Mouse (Mus musculus): ENCODE data around the gene Crabp1.

Gene Crabp1

GRCm38 (mm10) chr9:54764561-54765217, at the start of gene Crabp1:
Crabp1 (plus strand) TSS chr9:54764748.
- DNase-seq: no peak

- peak; percentile 39 to 73 for DNase-seq
Measured at GRCm38 (mm10) chr9:54715776-54716175, 48.8 kb upstream of the Crabp1 start.

- DNase-seq: no peak
Measured at GRCm38 (mm10) chr9:54717527-54717926, 47.0 kb upstream of the Crabp1 start.

GRCm38 (mm10) chr9:54722156-54722555, 42.4 kb upstream of the Crabp1 start:
- no peak for DNase-seq

GRCm38 (mm10) chr9:54722596-54722995, 42.0 kb upstream of the Crabp1 start:
- DNase-seq: no peak

- DNase-seq: no peak
Measured at GRCm38 (mm10) chr9:54726315-54726714, 38.2 kb upstream of the Crabp1 start.

GRCm38 (mm10) chr9:54732122-54732521, 32.4 kb upstream of the Crabp1 start:
- DNase-seq: no peak

- DNase-seq: peak; percentile 97 to 99
Measured at GRCm38 (mm10) chr9:54733921-54734638, 30.5 kb upstream of the Crabp1 start, which contains the start of gene Wdr61. Wdr61 (minus strand) TSS chr9:54734519.

- DNase-seq: no peak
Measured at GRCm38 (mm10) chr9:54734639-54735252, 29.8 kb upstream of the Crabp1 start.

GRCm38 (mm10) chr9:54736284-54736701, 28.3 kb upstream of the Crabp1 start:
- peak; percentile 38 to 73 for DNase-seq

GRCm38 (mm10) chr9:54738376-54738775, 26.2 kb upstream of the Crabp1 start:
- peak; percentile 32 to 73 for DNase-seq

GRCm38 (mm10) chr9:54743891-54744290, 20.7 kb upstream of the Crabp1 start:
- no peak for DNase-seq

- no peak for DNase-seq
Measured at GRCm38 (mm10) chr9:54745740-54746370, 18.7 kb upstream of the Crabp1 start.

- DNase-seq: no peak
Measured at GRCm38 (mm10) chr9:54750215-54750981, 14.2 kb upstream of the Crabp1 start.

GRCm38 (mm10) chr9:54751684-54752083, 12.9 kb upstream of the Crabp1 start:
- DNase-seq: no peak

GRCm38 (mm10) chr9:54752201-54752943, 12.2 kb upstream of the Crabp1 start:
- DNase-seq: peak; percentile 41 to 45

GRCm38 (mm10) chr9:54752944-54753295, 11.6 kb upstream of the Crabp1 start:
- DNase-seq: no peak

- peak; percentile 39 to 52 for DNase-seq
Measured at GRCm38 (mm10) chr9:54759592-54759991, 5.0 kb upstream of the Crabp1 start.

- no peak for DNase-seq
Measured at GRCm38 (mm10) chr9:54764091-54764490, 457 bp upstream of the Crabp1 start.

- no peak for DNase-seq
Measured at GRCm38 (mm10) chr9:54765336-54766085, 963 bp downstream of the Crabp1 start.

- DNase-seq: no peak
Measured at GRCm38 (mm10) chr9:54770140-54770780, 5.7 kb downstream of the Crabp1 start.
